Mouse (Mus musculus) ZHBTc4 (cell line): ENCODE results near the gene Cdsn.

Source experiments
- DNase-seq: peaks from one replicate; pipeline ENCODE4 v3.0.0-alpha.2; 2011; ENCODE audit warnings: low read depth, low spot score

Cdsn gene

DNA sequence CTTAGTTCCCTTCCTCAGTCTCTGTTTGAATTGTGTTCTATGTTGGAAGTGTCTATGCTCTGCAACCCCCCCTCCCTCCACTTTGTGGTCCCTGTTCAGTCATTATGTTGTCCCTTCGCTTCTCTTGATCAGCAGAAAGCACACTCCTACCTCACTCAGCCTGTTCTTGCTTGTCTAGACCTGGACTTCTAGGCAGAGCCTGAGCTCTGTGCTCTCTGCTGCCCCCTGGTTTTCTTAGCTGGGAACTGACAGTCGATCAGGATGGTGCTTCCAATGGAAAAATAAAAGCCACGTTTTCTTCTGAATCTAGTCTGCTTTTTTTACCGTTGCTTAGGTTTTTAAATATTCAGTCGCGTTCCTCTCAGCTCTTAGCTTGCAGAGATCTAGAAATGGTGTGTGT, 17.6 kb upstream of the Cdsn start:
- DNase-seq, result peak; percentile 87

DNA sequence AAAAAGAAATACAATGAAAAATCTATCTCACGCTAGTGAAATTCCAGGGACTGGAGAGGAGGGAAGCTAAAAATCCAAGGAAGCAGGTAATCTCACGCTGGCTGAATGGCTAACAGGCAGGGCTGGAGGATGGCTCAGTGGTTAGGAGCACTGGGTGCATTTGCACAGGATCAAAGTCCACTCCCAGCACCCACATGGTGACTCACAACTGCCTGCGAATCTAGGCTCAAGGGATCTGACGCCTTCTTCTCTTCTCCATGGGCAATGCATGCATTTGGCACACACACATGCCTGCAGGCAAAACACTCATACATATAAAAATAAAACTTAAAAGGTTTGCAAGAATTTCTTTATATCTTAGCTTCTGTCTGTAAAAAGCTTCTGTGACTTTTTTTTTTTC, 14.5 kb upstream of the Cdsn start:
- no peak for DNase-seq

DNA sequence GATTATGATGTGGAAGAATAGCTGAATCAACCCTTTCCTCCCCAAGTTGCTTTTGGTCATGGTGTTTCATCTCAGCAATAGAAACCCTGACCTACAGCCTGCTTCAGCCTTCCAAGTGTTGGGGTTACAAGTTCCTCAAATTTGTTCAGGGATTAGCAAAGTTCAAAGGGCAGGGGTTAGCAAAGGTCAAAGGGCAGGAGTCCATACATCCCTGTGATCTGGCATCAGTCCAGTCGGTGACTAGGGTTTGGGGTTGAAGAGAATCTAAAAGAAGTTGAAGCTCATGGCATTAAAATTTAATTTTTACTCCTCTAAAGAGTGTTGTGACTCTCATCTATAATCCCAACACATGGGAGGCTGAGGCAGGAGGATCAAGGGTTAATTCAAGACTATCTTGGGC, 13.5 kb upstream of the Cdsn start:
- no peak for DNase-seq

DNA sequence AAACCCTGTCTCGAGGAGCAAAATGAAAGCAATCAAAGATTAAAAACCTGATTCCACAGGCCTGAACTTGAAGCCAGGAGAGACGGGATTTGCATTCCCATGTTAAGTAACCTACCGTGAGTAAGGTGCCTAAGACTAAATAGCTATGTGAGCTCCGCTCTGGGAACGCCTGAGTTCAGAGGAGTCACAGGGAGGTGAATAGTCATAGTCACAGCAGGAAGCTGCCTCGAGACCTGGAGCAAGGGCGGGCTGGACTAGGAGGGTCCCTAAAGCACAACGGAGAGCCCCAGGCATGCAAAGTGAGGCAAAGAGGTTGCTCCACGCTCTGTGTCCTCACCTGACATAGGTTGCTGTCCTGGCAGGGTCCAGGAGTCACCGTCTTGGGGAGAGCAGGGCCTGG, 12.4 kb upstream of the Cdsn start:
- DNase-seq, result peak; percentile 81

DNA sequence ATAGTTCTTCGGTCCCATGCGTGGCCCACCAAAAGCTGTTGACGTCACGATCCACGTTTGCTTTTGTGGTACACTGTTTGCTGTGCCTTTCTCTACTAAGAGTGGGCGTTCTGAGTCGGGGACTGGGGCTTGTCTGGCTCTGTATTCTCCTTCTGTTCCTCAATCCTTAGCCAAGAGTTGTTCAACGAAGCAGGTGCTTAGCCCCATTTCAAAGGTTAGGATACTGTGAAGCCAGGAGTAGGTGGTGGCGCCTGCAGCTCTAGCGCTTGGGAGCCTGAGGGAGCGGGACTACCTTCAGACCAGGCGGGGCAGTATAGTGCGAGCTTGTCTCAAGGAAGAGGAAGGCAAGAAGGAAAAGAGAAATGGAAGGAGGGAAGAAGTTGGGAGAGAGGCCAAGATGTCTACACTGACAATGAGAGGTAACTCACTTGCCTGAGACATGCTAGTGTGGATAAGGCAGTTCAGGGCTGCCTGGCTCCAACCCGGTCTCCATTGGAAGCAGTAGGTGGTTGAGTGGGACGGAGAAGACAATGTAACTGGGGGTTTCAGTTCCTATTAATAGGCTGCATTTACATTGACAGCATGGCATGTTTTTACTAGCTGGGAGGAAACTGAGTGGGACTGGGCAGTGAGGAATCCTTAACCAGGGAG, 9.0 kb upstream of the Cdsn start:
- DNase-seq, result peak; percentile 86

DNA sequence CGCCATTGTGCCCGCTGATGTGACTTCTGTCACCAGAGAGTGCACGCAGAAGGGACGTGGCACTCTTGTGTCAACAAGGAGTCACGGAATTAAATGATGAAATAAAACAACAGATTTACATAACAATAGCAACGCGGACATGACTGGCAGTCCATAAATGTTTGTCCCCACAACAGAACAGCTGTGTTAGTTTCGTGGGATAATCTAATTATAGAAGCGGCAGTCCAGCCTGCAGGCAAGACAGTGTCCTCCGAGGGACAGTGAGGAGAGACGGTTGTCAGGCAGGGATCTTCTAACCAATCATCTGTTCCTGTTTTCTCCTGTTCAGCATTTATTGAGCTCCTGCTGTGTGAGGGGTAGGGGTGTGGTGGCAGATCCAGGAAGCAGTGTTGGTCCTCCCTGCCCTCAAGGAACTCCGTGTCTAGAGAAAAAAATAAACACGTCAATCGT, 8.5 kb upstream of the Cdsn start:
- peak; percentile 64 for DNase-seq

DNA sequence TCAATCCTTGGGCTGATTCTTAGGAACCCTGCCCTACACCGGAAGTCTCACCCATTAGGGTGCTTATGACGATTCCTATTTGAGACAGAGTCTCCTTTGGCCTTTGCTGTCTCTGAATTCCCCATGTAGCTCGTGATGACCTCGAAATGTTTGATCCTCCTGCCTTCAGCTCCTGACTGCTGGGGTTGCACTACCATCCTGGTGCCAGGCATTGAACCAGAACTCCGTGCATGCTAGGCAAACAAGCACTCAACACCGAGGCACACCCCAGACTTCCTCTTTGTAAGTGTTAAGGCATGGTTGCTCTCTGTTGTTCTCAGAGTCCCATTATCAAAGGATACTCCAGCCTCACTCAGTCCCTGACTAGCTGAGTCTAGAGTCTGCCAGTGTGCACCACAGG, 7.9 kb upstream of the Cdsn start:
- peak; percentile 38 for DNase-seq

DNA sequence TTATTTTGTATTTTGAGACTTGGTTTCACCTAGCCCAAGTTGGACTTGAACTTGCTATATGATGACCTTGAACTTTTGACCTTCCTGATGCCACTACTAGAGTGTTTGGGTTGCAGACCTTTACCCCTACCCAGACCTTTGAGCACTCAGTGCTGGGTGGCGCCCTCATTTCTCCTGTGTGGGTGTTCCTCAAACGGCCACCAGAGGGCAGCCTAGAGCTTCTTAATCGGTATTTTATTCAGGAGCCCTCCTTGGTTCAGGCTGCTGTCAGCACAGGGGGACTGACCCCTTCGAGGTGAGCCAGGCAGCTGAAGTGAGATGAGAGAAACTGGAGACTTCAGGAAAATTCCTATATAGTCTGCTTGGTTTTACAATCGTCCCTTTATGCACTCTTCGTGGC, 7.2 kb upstream of the Cdsn start:
- peak; percentile 86 for DNase-seq

DNA sequence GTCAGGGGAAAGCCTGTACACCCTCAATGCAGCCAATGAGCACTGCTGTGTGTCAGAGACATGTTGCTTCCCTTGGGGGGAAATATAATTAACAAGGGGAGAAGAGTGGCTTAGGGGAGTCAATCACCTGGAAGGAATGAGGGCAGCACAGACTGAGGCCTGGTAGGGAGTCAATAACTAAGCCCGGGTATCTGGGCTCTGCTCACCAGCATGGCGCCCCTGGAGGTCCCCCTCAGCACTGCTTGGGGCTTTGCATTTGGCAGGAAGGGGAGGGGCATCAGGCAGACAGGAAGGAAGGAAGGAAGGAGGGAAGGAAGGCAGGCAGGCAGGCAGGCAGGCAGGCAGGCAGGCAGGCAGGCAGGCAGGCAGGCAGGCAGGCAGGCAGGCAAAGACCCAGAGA, 4.5 kb upstream of the Cdsn start:
- peak; percentile 95 for DNase-seq

DNA sequence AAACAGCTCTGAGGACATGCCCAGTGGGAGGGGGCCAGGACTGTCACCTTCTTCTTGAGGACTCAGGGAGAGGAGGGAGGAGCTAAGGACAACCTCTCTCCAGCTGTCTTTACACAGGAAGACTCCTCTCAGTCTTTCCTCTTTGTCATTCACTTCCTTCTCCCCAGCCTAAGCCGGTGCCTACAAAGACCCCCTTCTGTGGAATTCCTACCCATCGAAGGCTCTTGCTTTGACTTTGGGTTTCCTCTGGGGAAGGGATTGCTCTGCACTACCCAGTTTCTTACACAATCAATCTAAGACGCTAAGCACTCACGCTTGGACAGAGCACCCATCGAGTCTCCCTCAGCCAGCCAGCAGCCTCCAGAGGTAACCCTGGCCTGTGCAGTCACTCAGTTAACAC, 3.3 kb upstream of the Cdsn start:
- peak; percentile 67 for DNase-seq

DNA sequence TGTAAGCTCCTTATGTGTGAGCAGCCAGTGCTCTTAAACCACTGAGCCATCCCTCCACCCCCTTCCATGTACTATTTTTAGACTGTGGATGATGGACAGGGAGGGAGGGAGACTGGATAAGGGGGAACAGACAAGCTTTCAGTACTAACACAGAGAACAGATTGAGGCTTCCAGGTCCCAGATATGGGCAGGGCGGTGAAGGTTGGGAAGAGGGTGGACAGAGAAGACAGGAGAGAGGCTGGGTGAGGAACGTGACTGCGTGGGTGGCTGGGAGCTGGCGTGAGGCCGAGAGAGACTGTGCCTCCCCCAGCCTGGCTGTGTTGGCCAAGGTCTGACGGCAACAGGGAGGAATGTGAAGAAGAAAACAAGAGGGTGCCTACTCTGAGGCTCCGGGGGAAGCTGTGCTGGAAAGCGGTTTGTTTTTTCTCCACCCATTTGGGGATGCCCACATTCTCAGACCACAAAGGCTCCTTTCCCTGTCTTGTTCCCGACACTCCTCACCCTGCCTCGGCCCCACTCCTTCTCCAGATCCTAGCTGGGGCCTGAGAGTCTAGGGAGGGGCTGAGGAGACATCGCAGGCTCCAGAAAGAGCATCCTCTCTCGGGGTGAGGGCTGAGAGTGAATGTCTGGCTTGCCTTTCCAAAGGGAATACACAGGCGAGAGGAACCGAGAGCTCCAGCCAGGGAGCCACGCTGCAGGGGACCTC, 2.3 kb upstream of the Cdsn start:
- no peak for DNase-seq

DNA sequence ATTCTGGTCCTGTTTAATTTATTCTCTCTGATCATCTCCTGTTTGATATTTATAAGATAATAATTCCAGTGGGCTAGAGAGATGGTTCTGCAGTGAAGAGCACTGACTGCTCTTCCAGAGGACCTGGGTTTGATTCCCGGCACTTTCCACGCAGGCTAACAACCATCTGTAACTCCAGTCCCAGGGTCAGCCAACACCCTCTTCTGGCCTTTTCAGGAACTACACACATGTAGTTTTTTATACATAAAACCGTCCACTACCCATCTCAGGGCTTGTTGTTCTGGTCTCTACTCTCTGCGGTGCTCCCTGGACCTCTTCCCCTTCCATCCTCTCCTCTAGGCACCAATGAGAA, 1.8 kb upstream of the Cdsn start:
- DNase-seq, result no peak

DNA sequence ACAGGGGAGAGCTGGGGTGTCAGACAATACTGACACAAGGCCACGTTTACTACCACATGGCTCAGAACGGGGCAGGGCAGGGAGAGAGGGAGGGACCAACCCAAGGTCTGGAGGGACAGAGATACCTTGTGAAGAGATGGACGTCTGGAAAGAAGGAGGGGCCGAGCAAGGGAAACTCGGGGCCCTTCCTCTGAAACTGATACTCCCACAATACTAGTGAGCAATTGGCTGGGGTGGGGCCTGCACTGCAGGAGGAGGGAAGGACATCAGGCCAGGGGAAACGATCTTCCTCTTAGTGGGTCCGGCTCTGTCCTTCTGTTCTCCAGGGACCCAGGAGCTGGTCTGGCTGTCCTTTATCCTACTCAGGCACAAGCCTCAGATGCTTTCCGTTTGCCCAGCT, 1.1 kb upstream of the Cdsn start:
- DNase-seq, result no peak

DNA sequence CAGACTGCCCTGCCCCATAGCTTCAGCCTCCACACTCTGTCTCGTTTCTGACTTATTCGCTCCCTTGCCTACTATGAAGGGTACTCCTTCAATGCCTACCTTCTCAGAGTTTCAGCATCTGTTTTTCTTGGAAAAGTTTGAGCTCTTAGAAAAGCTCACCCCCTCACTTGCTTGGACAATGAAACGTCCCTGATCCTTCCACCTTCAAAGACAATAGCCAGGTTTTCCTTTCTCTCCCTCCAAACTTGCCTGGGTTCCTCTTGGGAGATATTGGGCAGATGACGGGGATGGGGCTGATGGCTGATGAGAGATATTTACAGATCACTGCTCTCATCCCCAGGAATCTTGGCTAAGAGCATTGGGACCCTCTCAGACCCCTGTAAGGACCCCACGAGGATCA, 2.4 kb downstream of the Cdsn start:
- no peak for DNase-seq

DNA sequence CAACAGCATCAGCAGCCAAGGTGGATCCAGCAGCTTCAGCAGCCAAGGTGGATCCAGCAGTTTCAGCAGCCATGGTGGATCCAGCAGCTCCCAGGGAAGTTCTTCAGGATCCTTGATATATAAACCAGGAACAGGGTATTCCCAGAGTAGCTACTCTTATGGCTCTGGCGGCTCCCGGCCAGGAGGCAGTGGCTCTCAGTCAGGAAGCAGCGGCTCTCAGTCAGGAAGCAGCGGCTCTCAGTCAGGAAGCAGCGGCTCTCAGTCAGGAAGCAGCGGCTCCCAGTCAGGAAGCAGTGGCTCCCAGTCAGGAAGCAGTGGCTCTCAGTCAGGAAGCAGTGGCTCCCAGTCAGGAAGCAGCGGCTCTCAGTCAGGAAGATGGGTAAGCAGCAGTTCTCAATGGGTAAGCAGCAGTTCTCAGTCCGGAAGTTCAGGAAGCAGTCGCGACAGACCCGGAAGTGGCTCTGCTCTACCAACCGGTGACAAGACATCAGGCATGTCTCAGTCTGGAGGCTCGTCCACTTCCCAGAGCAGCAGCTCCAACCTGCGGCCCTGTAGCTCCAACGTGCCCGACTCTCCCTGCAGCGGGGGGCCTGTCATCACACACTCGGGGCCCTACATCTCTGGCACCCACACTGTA, 3.0 kb downstream of the Cdsn start:
- DNase-seq, result peak; percentile 60

DNA sequence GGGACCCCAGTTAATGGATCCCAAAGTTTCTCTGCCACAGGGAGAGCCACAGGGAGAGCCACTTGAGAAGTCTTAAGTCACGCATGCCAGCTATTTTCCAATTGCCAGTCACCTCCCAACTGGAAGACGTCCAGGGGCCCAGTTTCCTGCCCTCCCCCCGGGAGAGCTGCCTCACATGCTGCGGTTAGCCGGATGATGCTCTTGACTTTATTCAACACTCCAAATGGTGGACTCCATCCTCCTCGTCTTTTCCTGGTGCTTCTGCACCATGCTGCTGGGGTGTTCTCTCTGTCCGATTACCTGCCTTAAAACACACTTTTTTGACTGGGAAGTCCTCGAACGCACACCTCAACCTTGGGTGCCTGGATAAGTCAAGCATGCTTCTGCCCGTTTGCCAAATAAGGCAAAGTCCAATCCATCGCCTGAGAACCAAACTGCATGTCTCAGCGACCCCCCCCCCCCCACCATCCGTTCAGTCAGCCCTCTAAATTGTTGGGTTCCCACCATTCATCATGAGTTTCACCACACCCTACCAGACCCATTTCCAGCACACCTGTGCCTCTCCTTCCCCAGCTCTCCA, 4.3 kb downstream of the Cdsn start:
- no peak for DNase-seq

DNA sequence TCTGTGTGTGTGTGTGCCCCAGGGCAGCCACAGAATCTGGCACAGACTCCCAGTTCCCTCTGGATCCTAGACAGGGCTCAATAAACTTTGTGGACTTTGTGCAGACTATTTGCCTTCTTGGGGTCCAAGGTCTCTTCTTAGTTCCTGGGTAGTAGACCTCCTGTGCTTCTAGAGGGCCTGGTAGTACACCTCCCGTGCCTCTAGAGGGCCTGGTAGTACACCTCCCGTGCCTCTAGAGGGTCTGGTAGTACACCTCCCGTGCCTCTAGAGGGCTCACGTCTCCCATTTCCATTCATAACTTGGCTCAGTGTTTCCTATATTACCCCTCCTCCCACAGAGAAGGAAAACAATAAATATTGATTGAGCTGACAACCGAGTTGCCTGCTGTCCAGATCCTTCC, 4.9 kb downstream of the Cdsn start:
- DNase-seq, result peak; percentile 85

DNA sequence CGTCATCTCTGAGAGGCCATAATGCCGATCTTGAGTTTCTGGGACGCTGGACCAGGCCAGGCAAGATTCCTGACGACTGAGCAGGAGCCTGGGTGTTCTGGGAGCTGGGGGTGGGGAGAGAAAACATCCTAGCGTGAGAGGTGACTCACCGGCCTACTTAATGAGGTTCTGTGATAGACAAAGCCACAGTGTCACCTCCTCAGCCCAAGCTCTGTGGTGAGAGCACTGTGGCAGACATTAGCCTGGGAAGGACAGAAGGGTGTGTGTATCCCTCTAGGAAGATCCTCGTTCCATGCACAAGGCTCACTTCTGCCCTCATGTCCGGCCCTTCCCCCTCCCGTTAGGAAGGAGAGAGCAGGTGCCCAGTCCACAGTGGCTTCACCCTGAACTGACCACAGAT, 5.4 kb downstream of the Cdsn start:
- DNase-seq, result no peak

DNA sequence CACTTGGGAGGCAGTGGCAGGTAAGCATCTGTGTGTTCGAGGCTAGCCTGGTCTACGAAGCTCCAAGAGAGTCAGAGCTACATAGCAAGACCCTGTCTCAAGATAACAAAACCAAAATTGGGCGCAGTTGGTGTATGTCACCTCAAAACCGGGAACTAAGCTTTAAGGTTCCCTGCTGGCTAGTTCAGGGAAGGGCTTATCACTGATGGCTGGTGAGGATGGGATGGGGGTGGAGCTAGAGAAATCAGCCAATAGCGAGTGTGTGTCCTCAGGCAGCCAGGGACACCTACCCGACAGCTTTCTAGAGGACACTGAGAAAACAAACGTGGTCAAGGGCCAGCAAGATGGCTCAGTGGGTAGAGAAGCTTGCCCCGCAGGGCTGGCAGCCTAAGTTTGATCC, 6.3 kb downstream of the Cdsn start:
- no peak for DNase-seq

DNA sequence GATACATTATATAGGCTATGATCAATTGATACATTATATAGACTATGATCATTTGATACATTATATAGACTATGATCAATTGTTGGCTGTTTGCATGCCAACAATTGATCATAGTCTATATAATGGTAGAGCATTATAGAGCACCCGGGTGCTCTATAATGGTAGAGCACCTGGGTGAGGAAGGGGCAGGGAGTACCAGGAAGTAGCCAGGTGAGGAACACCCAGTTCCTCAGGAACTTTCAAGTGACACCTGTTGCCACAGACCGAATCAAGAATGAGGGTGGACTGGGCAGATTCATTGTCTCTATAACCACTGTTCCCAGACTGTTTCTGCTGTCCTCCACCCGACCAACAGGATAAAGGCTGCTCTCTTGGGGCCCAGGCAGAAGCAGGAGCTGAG, 15.2 kb downstream of the Cdsn start, which contains the start of gene 2300002M23Rik:
Gene 2300002M23Rik, plus strand, starts transcription at position 301 of the 400 bp plus-strand sequence.
- DNase-seq, result no peak

DNA sequence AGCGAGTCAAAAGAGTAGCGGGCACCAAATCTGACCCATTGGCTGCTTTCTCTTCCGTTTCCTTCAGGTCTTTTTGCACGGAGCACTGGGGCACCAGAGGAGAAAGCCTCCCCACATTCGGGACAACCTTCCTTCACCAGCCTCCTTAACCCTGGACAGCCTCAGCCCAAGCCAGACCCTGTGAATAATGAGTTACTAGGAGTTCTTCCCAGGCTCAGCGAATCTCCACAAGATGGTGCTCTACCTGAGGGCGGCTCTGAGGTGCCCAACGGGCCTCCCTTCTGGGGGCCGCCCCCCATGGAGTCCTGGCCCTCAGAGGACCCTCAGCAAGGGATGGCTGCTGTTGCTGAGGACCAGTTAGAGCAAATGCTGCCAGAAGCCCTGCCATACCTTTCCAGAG, 15.8 kb downstream of the Cdsn start:
- no peak for DNase-seq

DNA sequence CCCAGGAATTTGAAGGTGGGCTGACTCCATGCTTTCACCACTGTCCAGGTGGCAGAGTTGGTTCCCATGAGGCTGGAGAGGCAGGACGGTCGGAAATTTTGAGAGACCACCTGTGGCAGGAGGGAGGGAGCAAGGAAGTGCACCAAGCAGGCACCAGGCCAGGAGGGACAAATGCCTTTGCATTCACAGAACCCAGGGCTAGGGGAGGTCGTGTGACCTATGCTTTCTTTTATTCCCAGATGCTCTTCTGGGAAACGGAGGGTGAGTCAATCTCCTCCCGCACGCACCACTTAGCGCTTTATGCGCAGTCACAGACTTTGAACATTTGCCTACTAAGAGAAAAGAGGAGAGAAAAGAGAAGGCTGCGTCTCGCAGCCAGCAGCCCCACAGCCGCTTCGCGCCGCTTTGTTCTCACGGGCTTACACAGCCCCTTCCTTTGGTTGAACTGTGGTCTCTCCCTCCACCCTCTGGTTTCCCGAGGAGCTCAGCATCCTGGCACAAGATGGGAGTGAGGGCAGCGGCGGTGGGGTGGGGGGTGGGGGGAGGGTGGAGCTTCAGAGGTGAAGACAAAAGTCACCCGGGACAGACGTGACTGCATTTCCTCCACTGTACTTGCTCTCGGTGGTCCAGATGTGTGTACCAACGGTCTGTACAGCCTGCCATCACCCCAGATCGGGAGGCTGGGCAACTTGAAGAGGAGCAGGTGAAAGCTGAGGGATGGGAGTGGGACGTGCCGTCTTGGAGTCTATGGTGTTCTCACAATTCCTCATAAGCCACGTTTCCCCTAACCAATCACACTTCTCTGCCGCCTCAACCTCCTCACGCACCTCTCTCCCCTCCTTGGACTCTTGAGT, 17.4 kb downstream of the Cdsn start:
- DNase-seq, result no peak
